Mouse (Mus musculus) limb, embryonic 14.5 days (tissue): ENCODE measurements around the gene Hoxb5. TPM values are rescaled to one million over a fixed set of nuclear protein-coding genes. Genes with fewer than 3 reads are reported as not detected.

ENCODE experiments used
- ATAC-seq: fragments of 200-750 bp; cut with Nextera tagmentation; 2 replicates; pipeline ENCODE4 v1.8.0; 2017; ENCODE audit warnings: low read depth, moderate number of reproducible peaks, moderate TSS enrichment; ENCODE audit not compliant: low FRiP score
- DNase-seq: peaks from one replicate; pipeline ENCODE4 v3.0.0-alpha.2; 2015; ENCODE audit warnings: low spot score
- H3K27ac ChIP-seq: fragments of 300-500 bp; sonication (generic); replicated peaks from 2 replicates; pipeline ENCODE4 v1.5.1; 2014; ENCODE audit warnings: low read depth, mild to moderate bottlenecking, low read length, moderate library complexity, mixed read lengths
- H3K27me3 ChIP-seq: fragments of 300-500 bp; sonication (generic); 2 replicates; pipeline ENCODE4 v1.6.1; 2014; ENCODE audit warnings: low read length, mixed read lengths; ENCODE audit not compliant: control insufficient read depth, insufficient read depth
- H3K36me3 ChIP-seq: fragments of 300-500 bp; sonication (generic); 2 replicates; pipeline ENCODE4 v1.6.1; 2014; ENCODE audit warnings: mild to moderate bottlenecking, low read length, moderate library complexity, mixed read lengths; ENCODE audit not compliant: control insufficient read depth, insufficient read depth
- H3K4me1 ChIP-seq: fragments of 300-500 bp; sonication (generic); 2 replicates; pipeline ENCODE4 v1.6.1; 2014; ENCODE audit warnings: antibody characterized with exemption, low read length, mixed read lengths; ENCODE audit not compliant: control insufficient read depth, insufficient read depth
- H3K4me2 ChIP-seq: fragments of 300-500 bp; sonication (generic); replicated peaks from 2 replicates; pipeline ENCODE4 v1.6.1; 2014; ENCODE audit warnings: low read depth, mild to moderate bottlenecking, low read length, moderate library complexity; ENCODE audit not compliant: severe bottlenecking
- H3K4me3 ChIP-seq: fragments of 300-500 bp; sonication (generic); replicated peaks from 2 replicates; pipeline ENCODE4 v1.5.1; 2014; ENCODE audit warnings: low read length
- H3K9ac ChIP-seq: fragments of 300-500 bp; sonication (generic); 2 replicates; pipeline ENCODE4 v1.6.1; 2014; ENCODE audit warnings: mild to moderate bottlenecking, low read depth, low read length, moderate library complexity; ENCODE audit not compliant: severe bottlenecking
- H3K9me3 ChIP-seq: fragments of 300-500 bp; sonication (generic); 2 replicates; pipeline ENCODE4 v1.6.1; 2016; ENCODE audit warnings: low read length; ENCODE audit not compliant: control insufficient read depth
- POLR2A ChIP-seq: fragments of 200-500 bp; IDR thresholded peaks from 2 replicates; pipeline ENCODE4 v1.8.0; 2012; ENCODE audit warnings: inconsistent platforms, mild to moderate bottlenecking, moderate library complexity, borderline replicate concordance; ENCODE audit not compliant: insufficient read depth, insufficient read length; ENCODE audit errors: extremely low read depth
- WGBS: fragments of 180-500 bp; shearing (Covaris S2); extraction: QIAGEN DNeasy Blood & Tissue Kit; methylation state at CpG from one replicate; pipeline ENCODE4 v1.1.7; 2014; 5-methylcytosine and 5-hydroxymethylcytosine counted together
- polyA plus RNA-seq, 2 experiments: library from polyadenylated mRNA; depleted of rRNA in 1 of 2; stranded (reverse) in 1 of 2; unstranded in 1 of 2; fragments of >200 nt; fragmentation: Nextera tagmentation in 1 of 2; extraction: Ambion mirVana in 1 of 2; gene quantifications; 2 replicates each; pipeline versions ENCODE4 v1.2.1 to v1.2.3; 2012 to 2014

The Hoxb5 gene
- polyA plus RNA-seq, 2 experiments, result 0.85 to 1.8 TPM

DNA sequence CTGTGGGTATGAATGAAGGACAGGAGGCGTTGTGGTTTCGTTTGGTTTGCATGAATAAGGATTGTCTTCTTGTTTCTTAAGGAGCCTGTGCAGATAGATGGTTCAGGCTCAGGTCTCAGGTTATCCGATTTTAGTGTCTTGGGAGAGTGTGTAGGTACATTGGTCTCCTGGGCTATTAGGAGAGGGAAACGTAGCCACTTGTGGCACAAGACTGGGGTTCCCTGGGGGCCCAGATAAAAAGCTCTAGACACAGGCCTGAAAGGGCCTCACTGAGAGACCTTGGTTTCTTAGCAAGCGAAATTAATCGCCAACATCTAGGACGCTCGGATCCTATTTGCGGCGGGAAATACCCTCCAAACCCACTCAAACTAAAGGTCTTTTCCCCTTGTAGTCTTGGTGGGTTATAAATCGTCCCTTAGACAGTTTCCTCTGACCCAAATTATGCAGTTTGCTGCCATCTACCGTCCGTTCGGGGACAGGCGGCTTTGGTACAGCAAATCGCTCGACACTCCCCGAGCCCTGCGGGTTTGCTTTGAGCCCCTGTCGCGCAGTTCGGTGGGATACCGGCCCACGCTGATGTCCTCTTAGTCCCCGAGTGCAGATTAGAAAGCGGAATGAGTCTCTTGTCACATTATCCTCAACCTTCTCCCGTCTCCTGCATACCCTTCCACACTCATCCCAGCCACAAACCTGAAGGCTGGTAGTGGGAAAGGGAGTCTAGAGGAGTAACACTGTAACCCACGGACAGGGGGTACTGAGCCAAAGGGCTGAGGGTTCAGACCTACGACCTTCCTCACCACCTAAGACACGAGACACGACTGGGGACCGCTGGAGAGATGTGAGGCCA lies 8.7 kb upstream of the Hoxb5 start:
- H3K27ac ChIP-seq, result no peak overlapping the region
- no peaks in the 10 kb centered on the region for H3K4me1 ChIP-seq
- H3K9ac ChIP-seq, result no peak overlapping the region
- DNase-seq (peak; percentile 73), ATAC-seq (0 out of 2 replicates have a peak, but pooled peaks have one; percentile 38)
- whole genome bisulfite sequencing, result 0% methylated on average over 32 of the region's 32 CpGs
- TF ChIP-seq POLR2A, result no peak
- no peaks in the 10 kb centered on the region for H3K9me3 ChIP-seq
- 0 out of 2 replicates have a peak overlapping the region, but pooled peaks have one; percentile 13 for H3K4me2 ChIP-seq
- peaks cover 100% of the 10 kb centered on the region for H3K27me3 ChIP-seq
- H3K4me3 ChIP-seq, result peak overlapping the region; percentile 20; the same call in 1 of the 2 replicates
- no peaks in the 10 kb centered on the region for H3K36me3 ChIP-seq

DNA sequence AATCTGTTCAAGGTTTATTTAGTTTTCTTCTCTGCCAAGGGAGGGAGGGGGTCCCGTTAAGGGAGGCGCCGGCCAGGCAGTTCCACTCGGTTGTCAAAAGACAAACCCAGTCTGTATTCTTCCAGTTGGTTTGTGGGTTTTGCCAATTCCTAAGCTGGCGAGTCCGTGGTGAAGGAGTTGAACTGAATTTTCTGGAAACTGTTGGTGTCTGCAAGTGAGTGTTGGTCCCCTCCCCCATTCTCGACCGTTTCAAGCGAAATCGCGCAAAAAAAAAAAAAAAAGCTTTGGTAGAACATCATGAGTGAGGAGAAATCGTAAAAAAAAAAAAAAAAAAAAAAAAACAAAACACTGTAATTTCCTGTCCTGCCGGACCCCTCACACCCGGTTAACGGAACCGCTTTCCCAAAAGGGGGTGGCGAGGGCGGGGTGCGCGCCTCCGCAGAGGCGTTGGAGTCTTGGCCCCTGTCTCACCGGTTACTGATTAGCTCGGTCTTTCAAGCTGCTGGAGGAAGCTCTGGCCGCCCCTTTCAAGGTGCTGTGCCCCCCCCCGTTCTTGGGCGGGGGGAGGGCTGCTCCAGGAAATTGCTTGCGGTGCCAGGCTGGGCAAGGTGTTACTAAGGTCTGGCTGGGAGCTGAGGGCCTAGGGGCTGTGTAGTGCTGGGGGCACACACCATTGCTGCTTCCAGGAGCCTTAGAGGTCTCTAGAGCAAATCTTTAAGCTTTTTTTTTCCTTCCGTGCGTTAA lies 7.9 kb upstream of the Hoxb5 start:
- H3K4me2 ChIP-seq, result 0 out of 2 replicates have a peak overlapping the region, but pooled peaks have one; percentile 1
- no peaks in the 10 kb centered on the region for H3K9me3 ChIP-seq
- TF ChIP-seq POLR2A, result no peak
- H3K9ac ChIP-seq, result no peak overlapping the region
- no peak overlapping the region for H3K4me3 ChIP-seq
- no peaks in the 10 kb centered on the region for H3K4me1 ChIP-seq
- H3K27ac ChIP-seq, result no peak overlapping the region
- no peaks in the 10 kb centered on the region for H3K36me3 ChIP-seq
- DNase-seq (no peak), ATAC-seq (no peak)
- WGBS, result under 1% methylated on average over 30 of the region's 30 CpGs
- peaks cover 100% of the 10 kb centered on the region for H3K27me3 ChIP-seq

DNA sequence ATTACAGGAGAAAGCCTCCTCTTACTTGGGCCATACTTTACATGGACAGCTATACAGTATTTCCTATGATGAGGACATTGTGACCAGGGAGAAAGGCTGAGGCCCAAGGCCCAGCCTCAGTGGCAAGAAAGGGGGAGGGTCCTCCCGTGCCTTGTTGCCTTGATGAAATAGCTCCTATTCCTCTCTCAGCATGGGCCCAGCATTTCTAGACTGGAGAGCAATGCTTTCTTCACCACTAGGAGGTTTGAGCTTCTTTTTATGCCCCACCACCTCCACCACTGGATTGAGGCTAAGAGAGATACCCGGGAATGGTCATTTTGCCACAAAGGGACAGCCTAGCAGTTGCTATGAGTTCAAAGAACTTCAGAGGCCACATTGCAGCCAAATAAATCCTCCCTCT lies 6.1 kb upstream of the Hoxb5 start:
- H3K27ac ChIP-seq, result no peak overlapping the region
- H3K4me2 ChIP-seq, result no peak overlapping the region
- H3K4me1 ChIP-seq, result no peaks in the 10 kb centered on the region
- no peaks in the 10 kb centered on the region for H3K36me3 ChIP-seq
- TF ChIP-seq POLR2A, result no peak
- no peak overlapping the region for H3K9ac ChIP-seq
- WGBS, result 8% methylated on average over 2 of the region's 2 CpGs
- H3K9me3 ChIP-seq, result no peaks in the 10 kb centered on the region
- no peak overlapping the region for H3K4me3 ChIP-seq
- DNase-seq (no peak), ATAC-seq (no peak)
- peaks cover 100% of the 10 kb centered on the region for H3K27me3 ChIP-seq

DNA sequence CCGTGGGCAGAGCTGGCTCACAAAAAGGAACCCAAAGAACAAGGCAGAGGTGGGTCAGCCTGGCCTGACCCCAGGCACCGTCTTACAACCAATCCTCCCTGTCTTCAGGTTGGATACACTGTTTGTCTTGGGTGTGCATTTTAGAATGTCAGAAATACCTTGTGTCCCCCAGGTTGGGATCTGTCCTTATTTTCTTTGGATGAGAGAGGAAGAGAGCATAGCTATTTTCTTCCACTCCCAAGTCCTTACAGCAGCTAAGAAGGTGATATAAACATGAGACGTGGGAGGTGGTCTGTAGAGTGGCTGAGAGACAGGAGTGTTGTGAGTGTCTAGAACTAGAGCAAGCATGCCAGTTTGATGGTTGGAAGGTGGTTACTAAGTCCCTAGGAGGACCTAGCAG lies 5.7 kb upstream of the Hoxb5 start:
- Histone ChIP-seq H3K27ac (no peak overlapping the region), H3K4me2 (no peak overlapping the region), H3K9me3 (no peaks in the 10 kb centered on the region), H3K9ac (no peak overlapping the region), H3K4me1 (no peaks in the 10 kb centered on the region), H3K36me3 (no peaks in the 10 kb centered on the region), H3K27me3 (peaks cover 100% of the 10 kb centered on the region), H3K4me3 (no peak overlapping the region)
- ATAC-seq (no peak), DNase-seq (no peak)
- 11% methylated on average over 3 of the region's 3 CpGs for WGBS
- TF ChIP-seq POLR2A, result no peak

DNA sequence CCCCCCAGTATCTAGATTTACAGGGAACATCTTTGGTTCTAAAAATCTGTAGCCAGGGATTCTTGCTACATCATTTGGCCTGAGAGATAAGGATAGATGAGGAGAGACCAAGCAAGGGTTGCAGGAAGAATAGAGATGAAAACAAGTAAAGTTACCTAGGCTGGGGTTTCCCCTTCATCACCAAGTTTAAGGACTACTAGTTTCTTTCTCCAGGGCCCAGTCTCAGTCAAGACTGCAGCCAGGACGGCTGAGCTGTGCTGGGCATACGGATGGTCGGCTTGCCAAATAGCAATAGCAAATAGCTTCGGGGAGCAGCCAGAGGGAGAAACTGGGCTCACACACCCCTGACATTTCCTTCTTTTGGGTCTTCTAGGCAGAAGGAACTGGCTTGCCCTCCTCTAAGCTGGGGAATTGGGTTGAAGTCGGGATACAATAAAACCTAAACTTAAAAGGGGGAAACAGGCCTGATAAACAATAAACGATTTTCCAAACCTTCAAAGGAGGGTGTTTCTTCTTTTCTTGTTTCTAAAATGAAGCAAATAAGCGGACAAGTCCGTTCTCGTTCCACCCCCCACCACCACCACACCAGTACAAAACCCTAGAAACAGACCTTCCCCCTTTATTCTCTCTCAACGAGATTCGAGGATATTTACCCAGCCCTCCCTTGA lies 5.0 kb upstream of the Hoxb5 start:
- Histone ChIP-seq H3K9ac (no peak overlapping the region), H3K27me3 (peaks cover 100% of the 10 kb centered on the region), H3K4me1 (no peaks in the 10 kb centered on the region), H3K9me3 (no peaks in the 10 kb centered on the region), H3K36me3 (no peaks in the 10 kb centered on the region), H3K27ac (no peak overlapping the region), H3K4me3 (no peak overlapping the region), H3K4me2 (no peak overlapping the region)
- ATAC-seq (no peak), DNase-seq (no peak)
- TF ChIP-seq POLR2A, result no peak
- WGBS, result 7% methylated on average over 11 of the region's 11 CpGs
